Mouse (Mus musculus): Measurements from ENCODE around the gene Atp1a4.

Atp1a4 gene

GRCm38 (mm10) chr1:172198316-172198715 is 59.9 kb downstream of the Atp1a4 start:
- in situ Hi-C loops (cut with MboI, MseI), result no loop called here

- in situ Hi-C loops (cut with MboI, MseI), result no loop called here
Observed at GRCm38 (mm10) chr1:172197851-172198250, 60.4 kb downstream of the Atp1a4 start.

- in situ Hi-C loops (cut with MboI, MseI), result no loop called here
Observed at GRCm38 (mm10) chr1:172197146-172197545, 61.1 kb downstream of the Atp1a4 start.

- in situ Hi-C loops (cut with MboI, MseI), result no loop called here
Observed at GRCm38 (mm10) chr1:172194435-172194834, 63.8 kb downstream of the Atp1a4 start.

GRCm38 (mm10) chr1:172192217-172192616 is 66.0 kb downstream of the Atp1a4 start:
- in situ Hi-C loops (cut with MboI, MseI), result no loop called here

- in situ Hi-C loops (cut with MboI, MseI), result no loop called here
Observed at GRCm38 (mm10) chr1:172191578-172191977, 66.6 kb downstream of the Atp1a4 start.

GRCm38 (mm10) chr1:172188891-172189290 is 69.3 kb downstream of the Atp1a4 start:
- in situ Hi-C loops (cut with MboI, MseI), result no loop called here

- in situ Hi-C loops (cut with MboI, MseI), result no loop called here
Observed at GRCm38 (mm10) chr1:172186401-172187289, 71.6 kb downstream of the Atp1a4 start.

- in situ Hi-C loops (cut with MboI, MseI), result no loop called here
Observed at GRCm38 (mm10) chr1:172183915-172184314, 74.3 kb downstream of the Atp1a4 start.

- in situ Hi-C loops (cut with MboI, MseI), result no loop called here
Observed at GRCm38 (mm10) chr1:172183056-172183455, 75.2 kb downstream of the Atp1a4 start.

GRCm38 (mm10) chr1:172181777-172182176 is 76.4 kb downstream of the Atp1a4 start:
- in situ Hi-C loops (cut with MboI, MseI), result no loop called here

- in situ Hi-C loops (cut with MboI, MseI), result no loop called here
Observed at GRCm38 (mm10) chr1:172180881-172181280, 77.3 kb downstream of the Atp1a4 start.

GRCm38 (mm10) chr1:172179102-172179501 is 79.1 kb downstream of the Atp1a4 start:
- in situ Hi-C loops (cut with MboI, MseI), result no loop called here

GRCm38 (mm10) chr1:172177791-172178190 is 80.4 kb downstream of the Atp1a4 start:
- in situ Hi-C loops (cut with MboI, MseI), result no loop called here

Measured in regulatory T cell (primary cell).